In the genomic region with DNA sequence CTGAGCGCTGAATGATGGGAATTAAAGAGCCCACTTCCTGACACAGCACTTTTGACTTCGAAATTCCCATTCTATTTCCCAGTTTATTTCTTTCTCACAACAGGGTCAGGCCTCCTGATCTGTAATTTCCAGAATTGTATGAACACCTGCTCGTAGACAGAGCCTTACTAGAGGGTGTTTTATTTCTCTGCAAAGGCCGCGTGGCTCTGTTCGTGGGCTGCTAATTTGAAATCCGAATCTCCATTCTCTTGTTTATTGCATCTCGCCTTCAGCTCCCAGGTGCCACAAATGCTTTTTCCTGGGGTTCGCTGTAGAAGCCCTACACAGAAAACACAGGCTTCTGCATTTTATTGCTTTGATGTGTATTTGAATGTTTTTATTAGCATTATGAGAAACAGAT, we compare ENCODE assay signal across 32 mouse cellular contexts.
A peak's percentile ranks its signal among the peaks of the same experiment; 100 is the strongest.
DNase-seq lines count a peak whose midpoint lies in the region; ATAC-seq and TF ChIP-seq lines count a peak whose summit lies in the region.
"Had no signal": no experiment of that assay in that cellular context is flagged by ENCODE, and none has a peak within 500 bp of the region (broad histone marks: within the 10 kb centered on the region; RNA-seq: fewer than 3 reads in every experiment).

No protein-coding gene starts in this region.

- peak; percentile 57 for ATAC-seq in limb, embryonic 12.5 days (ENCODE audit: insufficient number of reproducible peaks, insufficient read depth, low FRiP score, low TSS enrichment, low read depth)
- ATAC-seq: forebrain, embryonic 13.5 days; forebrain, postnatal 0 days; hindbrain, embryonic 16.5 days; Patski had no signal

- peaks cover 42% of the 10 kb centered on the region for H3K4me1 ChIP-seq in limb, embryonic 12.5 days (replicated peaks)
- H3K4me1 ChIP-seq: embryonic facial prominence, embryonic 10.5 days; hindbrain, embryonic 10.5 days had no signal

- intact Hi-C loops in left cerebral cortex, adult 2 months (cut with DNase I) = no loop called here
- intact Hi-C loops in left cerebral cortex, postnatal 14 days (cut with DNase I) = loop anchor here (10.0 kb wide), 1 partner anchor 143 kb away; no protein-coding TSS in a partner anchor

- H3K4me2 ChIP-seq in limb, embryonic 12.5 days = no peak overlapping the region
- H3K4me2 ChIP-seq: embryonic facial prominence, embryonic 13.5 days; forebrain, embryonic 13.5 days; heart, embryonic 12.5 days; heart, embryonic 15.5 days; hindbrain, embryonic 13.5 days had no signal

- TF ChIP-seq CTCF in left cerebral cortex, adult 2 months (IDR thresholded peaks at IDR 0.05) = no peak

- WGBS in limb, embryonic 12.5 days = 19% methylated on average over 9 of the region's 9 CpGs

- H3K9ac ChIP-seq in limb, embryonic 12.5 days (replicated peaks) = no peak overlapping the region
- H3K9ac ChIP-seq: embryonic facial prominence, embryonic 13.5 days; forebrain, embryonic 13.5 days; forebrain, postnatal 0 days; heart, embryonic 12.5 days; heart, embryonic 15.5 days; hindbrain, embryonic 13.5 days had no signal

- peaks cover 47% of the 10 kb centered on the region for H3K36me3 ChIP-seq in limb, embryonic 12.5 days
- H3K36me3 ChIP-seq: G1E had no signal

- H3K4me3 ChIP-seq in left cerebral cortex, adult 2 months = no peak overlapping the region
- no peak overlapping the region for H3K4me3 ChIP-seq in limb, embryonic 12.5 days (replicated peaks)
- H3K4me3 ChIP-seq: embryonic facial prominence, embryonic 10.5 days; embryonic facial prominence, embryonic 13.5 days; erythroblast, embryonic 14.5 days; forebrain, embryonic 13.5 days; heart, embryonic 12.5 days; heart, embryonic 15.5 days; hindbrain, embryonic 10.5 days; hindbrain, embryonic 13.5 days had no signal

- no peaks in the 10 kb centered on the region; the same call in 1 of the 2 replicates for H3K27me3 ChIP-seq in limb, embryonic 12.5 days
- H3K27me3 ChIP-seq: CH12.LX; embryonic facial prominence, embryonic 13.5 days; forebrain, embryonic 13.5 days; heart, embryonic 12.5 days; heart, embryonic 15.5 days; hindbrain, embryonic 13.5 days; Patski had no signal

- H3K9me3 ChIP-seq in limb, embryonic 12.5 days = peaks cover 18% of the 10 kb centered on the region; the same call in 1 of the 2 replicates
- H3K9me3 ChIP-seq: embryonic facial prominence, embryonic 13.5 days; heart, embryonic 15.5 days had no signal

- H3K27ac ChIP-seq in left cerebral cortex, adult 2 months = 0 out of 2 replicates have a peak overlapping the region, but pooled peaks have one; percentile 38
- H3K27ac ChIP-seq in limb, embryonic 12.5 days = peak overlapping the region; percentile 56
- H3K27ac ChIP-seq: embryonic facial prominence, embryonic 10.5 days; embryonic facial prominence, embryonic 13.5 days; forebrain, embryonic 13.5 days; heart, embryonic 15.5 days; hindbrain, embryonic 10.5 days; hindbrain, embryonic 13.5 days had no signal

- DNase-seq in left cerebral cortex, adult 2 months (ENCODE audit: extremely low spot score in 1 of 2, low spot score in 2 of 2) = no peak
- no peak for DNase-seq in left cerebral cortex, postnatal 14 days (ENCODE audit: low spot score in 2 of 2)
- peak; percentile 55 for DNase-seq in forelimb bud, embryonic 11.5 days (ENCODE audit: low read depth, low spot score)
- DNase-seq in adipocyte (ENCODE audit: low spot score) = no peak
- no peak for DNase-seq in T-cell, adult 2 months (ENCODE audit: low spot score)
- DNase-seq in adrenal gland, adult (ENCODE audit: inconsistent age in 2 of 2, low spot score in 1 of 2) = no peak
- DNase-seq: adrenal gland, postnatal 10 days; adrenal gland, postnatal 36 days; B cell, adult 2 months; cerebellum, adult 11 months; cerebellum, adult 2 months; cerebellum, adult 9-11 months; cerebellum, postnatal 36 days; embryo, embryonic 11 days; forebrain, postnatal 0 days; gastrocnemius, postnatal 25 days; heart, adult 18-20 months; heart, postnatal 10 days; heart, postnatal 36 days had no signal
